Mouse (Mus musculus) natural killer cell, adult 2 months (primary cell): Measurements from ENCODE around the gene Exoc1.

Source experiments
- DNase-seq, 2 experiments: peaks; one replicate each; pipeline ENCODE4 v3.0.0; 2022; ENCODE audit warnings: low spot score in 2 of 2

Gene Exoc1

DNA sequence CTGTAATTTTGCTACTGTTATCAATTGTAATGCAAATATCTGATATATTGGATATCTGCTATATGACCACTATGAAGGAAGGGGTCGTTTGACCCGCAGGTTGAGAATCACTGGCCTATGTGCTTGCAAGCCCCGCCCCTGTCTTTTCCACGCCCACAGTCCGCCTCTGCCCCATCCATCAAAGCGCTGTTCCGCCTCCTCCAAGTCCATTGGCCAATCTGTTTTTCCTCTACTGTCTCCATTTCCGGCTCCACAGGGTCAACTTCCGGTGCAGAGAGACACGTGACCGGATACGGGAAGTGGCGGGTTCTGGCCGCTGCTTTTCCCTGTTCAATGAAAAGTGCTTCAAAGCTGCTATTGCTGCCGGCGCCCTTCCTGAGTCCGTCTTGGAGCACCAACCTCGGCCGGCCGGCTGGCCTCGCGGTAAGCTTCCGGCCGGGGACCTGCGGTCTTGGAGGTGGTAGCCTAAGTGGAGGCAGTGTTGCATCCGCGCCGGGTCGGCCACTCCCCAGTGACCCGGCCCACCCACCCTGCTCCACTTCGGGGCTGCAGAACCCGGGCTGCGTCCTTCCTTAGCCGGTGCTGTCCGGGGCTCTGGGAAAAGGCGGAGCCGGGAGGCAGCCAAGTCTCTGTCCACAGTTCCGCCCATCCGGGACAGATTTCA lies at the start of gene Exoc1:
Gene Exoc1 (plus strand): TSS at position 272 of the 664 bp plus-strand sequence.
- DNase-seq, result peak; percentile 93 to 94

DNA sequence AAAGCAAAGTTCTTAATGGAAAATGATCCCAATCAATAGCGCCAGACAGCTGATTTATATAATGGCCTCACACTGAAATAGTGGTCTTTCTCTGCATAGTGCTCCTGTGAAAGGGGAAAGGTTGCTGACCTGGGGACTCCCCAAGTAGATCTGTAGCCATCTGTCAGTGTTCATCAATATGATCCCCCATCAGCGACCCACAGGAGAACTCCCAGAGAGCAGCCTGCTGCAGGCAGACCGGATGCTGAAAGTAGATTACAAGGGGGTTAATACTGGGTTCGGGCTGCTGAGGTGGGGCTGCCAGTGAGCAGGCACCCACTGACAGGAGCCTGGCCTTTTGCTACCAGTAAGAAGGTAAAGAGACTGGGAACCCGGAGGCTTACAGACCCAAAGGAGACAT lies 45.3 kb upstream of the Exoc1 start, which contains the start of gene Gm7271:
Gene Gm7271 (plus strand): TSS at position 230 of the 400 bp plus-strand sequence.
- DNase-seq, result no peak

DNA sequence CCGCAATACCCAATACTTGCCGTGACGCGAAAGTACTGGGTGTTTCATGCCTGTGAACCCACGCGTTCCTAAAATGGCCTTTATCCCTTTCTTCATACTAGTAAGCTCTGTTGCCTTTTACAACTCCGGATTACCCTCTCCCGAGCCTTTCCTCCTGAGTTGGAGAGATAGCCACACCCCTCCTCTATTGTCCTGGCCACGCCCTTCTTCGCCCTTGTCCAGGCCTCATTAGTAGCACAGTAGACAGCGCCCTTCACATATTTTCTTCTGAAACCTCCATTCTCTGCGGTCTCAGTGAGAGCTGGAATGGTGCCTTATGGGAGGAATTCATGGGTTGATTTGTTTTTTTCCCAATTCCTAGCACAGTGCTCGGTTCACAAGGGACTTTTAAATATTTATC lies 34.0 kb upstream of the Exoc1 start:
- no peak for DNase-seq

DNA sequence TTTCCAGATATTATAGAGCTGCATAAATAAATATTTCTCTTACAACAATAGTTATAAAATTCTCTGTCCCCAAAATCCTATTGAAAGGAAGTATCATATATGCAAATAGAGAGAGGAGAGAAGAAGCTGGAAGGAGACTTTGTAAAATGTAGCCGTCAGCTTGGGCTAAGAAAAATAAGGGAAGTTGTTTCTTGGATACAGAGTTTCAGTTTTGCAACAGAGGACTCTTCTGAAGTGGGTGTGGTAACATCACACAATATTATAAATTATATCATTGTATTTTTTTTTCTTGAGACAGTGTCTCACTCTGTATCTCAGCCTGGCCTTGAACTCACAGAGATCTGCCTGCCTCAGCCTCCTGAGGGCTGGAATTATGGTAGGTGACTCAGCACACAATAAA lies 6.7 kb upstream of the Exoc1 start:
- DNase-seq, result no peak

DNA sequence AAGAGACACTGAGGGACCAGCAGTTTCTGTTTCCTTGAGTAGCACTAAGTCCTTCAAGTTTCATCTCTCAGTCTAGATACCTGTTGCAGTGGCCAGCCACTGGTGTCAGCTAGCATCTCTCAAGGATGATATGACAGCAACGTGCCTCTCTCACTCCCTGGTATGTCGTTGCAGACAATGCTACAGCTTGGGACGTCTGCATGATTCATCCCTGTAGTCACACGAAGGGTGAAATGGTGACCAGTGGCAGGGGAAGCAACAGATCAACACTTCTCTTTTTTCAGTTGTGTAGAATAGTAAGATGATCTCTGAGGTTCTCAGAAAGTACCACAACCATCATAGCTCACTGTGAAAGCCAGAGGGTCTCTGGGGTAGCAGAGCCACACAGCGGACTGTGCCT lies 4.5 kb upstream of the Exoc1 start:
- no peak for DNase-seq

DNA sequence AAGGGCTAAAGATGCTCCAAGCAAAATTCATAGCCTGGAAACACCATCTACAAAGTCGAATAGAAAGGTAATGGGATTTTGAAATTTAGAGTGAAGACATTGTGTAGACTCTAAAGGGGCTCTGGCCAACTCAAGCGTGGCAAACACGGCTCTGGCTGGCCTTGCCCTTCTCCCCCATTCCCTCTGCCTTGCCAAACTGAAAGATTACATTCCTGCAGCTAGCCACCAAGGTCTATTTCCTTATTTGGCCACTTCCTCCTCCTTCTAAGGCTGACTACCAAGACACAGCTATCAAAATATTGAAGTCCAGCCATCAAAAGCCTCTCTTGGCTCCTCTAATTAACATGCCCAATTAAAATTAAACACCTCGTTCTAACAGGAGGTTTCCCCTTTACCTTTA lies 4.0 kb upstream of the Exoc1 start:
- DNase-seq, result no peak

DNA sequence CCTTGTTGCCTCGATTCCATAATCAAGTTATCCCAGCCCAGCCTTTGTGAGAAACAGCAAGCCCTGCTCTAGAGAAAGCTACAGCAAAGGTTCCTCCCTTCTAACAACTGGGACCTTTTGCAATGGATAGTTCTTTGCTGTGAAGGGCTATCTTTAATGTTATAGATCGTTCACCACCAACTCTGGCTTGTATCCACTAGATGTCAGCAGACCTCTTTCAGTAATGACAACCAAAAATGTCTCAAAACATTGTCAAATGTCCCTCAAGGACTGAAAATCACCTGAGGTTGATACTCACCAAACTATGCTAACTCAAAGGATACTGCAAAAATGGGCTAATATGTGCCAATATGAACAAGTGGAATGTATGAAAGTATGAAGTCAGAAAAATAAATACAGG lies 3.3 kb upstream of the Exoc1 start:
- DNase-seq, result no peak

DNA sequence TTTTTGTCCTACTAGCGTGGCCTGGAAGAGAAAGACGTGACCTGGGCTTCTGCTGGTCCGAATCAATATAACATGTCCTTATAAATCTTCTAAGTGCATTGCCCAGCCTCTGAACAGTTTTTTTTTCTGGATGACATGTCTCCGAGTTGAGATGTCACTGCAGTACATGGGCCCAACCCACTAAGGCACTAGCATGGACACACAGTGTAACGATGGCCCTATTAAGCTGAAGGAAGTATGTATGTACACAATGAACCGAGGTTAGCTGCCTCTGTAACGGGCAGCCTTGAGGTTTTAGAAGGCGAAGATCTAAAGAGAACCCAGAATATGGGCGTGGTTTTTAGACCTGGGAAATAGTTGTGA lies 574 bp downstream of the Exoc1 start:
- no peak for DNase-seq

DNA sequence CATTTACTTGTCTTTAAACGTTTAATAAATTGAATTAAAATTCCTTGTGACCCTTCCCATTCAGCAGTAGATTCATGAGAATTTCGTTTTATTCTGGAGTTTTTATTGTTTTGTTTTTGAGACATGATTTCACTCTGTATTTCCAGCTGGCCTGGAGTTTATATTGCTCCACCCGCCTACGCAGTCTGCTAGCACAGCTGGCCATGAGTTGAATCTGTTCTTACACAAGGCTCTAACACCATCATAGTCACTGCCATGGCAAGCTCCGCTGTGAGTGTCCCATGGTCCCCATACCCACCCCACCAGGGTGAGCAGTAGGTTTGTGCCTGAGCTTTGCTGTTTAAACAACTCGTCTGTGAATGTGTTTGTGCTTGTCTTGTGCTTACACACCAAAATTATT lies 4.1 kb downstream of the Exoc1 start:
- DNase-seq, result no peak

DNA sequence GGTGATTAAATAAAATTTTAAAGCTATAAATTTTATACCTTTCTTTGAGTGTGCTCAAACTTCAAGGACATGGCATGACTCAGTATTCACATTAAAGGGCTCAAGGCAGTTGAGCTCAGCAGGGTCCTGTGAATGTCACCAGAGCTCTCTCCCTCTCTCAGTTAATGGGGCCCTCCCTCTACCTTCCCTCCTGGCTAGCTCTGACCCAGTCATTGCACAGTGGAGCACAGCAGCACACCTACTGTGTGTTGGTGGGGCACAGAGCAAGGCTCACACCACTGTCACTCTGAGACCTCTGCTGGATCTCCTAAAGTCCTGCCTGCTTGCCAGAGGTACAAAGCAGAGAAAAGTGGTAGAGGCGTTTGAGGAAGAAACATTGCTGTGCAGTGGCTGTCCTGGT lies 7.1 kb downstream of the Exoc1 start:
- no peak for DNase-seq

DNA sequence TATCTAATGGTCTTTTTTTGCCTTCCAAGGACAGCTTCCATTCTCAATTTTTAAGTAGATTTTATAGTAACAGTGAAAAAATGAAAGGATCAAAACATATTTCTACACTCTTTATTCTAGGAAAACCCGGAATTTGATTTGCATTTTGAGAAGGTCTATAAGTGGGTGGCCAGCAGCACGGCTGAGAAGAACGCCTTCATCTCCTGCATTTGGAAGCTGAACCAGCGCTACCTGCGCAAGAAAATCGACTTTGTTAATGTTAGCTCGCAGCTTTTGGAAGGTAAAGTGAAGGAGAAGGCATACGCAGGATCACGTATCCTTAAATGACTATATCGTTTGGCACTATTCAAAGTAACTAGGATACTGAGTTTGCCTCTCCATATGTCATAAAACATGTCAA lies 8.5 kb downstream of the Exoc1 start:
- no peak for DNase-seq

DNA sequence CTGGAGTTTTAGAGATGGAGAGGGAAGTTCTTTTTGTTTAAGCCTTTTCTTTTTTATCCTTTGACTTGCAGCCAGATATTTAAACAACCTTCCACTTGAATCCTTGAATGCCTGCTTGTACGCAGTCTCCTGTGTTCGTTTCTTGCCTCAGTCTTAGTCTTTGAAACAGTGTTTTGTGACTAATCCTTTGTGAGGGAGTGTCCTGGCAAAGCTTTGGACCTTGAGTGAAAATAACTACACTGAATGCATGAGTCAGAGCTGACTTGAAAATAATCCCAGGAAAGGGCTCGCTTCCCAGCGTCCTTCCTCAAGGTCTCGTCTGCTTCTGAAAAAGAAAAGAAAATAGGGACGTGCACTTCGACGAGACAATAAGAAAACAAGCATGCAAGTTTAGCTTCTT lies 11.1 kb downstream of the Exoc1 start:
- DNase-seq, result no peak

DNA sequence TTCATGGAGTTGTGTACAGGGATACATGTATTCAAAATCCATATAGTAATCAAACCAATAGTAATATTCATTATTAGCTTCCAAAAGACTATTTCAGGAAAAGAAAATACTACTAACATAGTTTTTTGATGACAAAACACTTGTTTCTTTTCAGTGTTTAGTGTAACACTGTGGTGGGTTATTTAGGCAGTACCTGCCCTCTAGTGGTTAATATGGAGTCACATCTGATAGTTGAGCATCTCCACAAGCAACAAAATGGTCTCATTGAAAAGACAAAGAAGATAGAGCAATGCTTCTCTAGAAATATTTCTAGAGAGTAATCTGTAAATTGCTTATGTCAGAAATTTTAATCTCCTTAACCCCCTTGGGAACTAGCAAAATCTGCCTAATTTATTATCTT lies 11.7 kb downstream of the Exoc1 start:
- DNase-seq, result no peak

DNA sequence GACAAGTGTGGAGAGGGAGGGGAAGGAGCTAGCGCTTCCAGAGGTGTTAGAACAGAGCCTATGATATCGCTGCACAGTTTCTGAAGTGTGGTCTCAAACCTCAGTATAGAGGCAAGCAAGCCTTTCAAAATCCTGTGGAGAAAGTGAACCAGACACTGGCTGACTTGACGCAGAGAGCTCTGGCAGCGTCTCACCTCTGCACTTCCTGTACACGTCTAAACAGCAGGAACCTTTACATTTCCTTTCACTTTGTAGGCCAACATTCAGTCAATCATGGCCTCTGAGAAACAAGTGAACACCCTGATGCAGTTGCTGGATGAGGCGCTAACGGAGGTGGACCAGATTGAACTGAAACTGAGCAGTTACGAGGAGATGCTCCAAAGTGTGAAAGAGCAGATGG lies 14.1 kb downstream of the Exoc1 start:
- no peak for DNase-seq

DNA sequence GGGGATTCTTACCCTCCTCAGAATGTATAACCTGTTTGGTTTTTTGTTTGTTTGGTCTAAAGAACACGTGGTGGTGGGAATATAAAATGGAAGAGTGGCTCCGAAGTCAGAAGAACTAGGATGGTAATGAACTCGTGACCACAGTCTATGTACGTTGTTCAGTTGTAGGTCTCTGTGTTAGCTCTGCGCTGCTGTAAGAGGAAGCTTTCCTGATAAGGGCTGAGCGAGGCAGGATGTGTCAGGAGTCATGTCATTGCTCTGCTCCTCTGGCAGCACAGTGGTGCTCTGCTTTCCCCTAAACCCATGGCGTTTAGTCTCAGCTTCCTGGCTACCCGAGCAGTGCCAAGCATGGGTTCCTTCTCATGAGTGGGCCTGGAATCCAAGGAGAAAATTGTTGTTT lies 21.3 kb downstream of the Exoc1 start:
- no peak for DNase-seq

DNA sequence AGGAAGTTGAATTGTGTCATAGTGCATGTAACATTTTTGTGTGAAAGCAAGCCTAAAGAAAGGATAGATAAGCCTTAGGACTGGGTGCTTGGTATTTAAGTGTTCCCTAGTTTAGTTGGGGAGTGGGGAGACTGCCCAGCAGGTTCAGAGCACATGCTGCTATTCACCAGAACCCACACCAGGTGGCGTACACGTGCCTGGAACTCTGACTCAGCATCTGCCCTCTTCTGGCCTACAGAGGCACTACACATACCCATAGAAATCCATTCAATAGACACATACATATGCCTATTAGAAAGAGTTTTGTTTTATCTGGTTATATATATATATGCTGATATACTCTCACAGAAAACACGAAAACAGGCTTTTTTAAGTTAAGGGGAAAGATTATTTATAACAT lies 36.2 kb downstream of the Exoc1 start:
- peak; percentile 66 to 78 for DNase-seq

DNA sequence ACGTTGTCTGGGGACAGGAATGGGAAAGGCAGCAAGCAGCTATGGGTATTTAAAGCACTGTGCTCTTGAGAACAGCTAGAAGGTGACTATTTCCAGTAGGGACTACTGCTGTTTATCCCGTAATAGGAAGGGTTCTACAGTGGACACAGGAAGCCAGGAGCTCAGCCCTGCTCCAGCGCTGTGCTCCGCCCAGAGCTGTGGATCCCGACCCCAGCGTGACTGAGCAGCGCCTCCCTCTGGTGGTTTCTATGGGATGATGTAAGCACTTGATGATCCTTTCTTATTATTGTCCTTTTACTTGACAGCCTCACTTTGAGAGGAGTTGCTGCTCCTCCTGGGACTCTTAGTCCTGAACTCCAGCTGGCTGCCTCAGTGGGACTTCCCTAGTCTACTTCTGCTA lies 45.1 kb downstream of the Exoc1 start:
- DNase-seq, result no peak

DNA sequence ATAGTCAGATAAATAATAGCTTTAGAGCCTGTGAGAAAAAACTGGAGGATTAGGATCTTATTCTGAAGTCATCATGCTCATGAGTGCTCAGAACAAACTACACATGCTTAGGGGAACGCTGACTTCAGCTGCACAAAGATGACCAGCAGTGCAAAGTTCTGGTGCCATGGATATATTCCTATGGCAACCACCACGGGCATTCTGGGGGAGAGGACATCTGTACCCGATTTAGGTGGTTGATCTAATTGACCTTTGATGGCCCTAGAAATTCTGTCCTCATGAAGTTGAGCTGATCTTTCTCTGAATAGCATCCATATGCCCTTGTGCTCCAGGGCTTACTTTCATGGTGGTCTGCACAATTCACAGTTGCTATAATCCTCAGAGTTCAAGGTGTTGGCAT lies 47.9 kb downstream of the Exoc1 start:
- DNase-seq, result no peak

DNA sequence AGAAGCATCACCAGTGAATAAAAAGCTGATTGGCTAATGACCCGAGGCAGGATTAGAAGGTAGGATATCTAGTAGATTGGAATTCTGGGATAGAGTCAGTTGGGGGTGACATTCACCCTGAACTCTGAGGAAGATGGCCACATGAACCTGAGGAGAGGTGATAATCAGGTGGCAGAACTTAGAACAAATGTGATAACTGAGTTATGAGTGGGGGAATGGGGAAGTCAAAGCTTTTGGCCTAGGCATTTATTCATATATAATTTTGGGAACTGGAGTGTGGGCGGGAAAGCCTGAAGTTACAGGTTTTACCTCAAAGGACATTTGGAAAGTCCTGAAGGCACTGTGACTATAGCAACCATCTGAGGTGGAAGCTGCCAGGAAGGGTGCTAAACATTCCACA lies 56.3 kb downstream of the Exoc1 start:
- no peak for DNase-seq

DNA sequence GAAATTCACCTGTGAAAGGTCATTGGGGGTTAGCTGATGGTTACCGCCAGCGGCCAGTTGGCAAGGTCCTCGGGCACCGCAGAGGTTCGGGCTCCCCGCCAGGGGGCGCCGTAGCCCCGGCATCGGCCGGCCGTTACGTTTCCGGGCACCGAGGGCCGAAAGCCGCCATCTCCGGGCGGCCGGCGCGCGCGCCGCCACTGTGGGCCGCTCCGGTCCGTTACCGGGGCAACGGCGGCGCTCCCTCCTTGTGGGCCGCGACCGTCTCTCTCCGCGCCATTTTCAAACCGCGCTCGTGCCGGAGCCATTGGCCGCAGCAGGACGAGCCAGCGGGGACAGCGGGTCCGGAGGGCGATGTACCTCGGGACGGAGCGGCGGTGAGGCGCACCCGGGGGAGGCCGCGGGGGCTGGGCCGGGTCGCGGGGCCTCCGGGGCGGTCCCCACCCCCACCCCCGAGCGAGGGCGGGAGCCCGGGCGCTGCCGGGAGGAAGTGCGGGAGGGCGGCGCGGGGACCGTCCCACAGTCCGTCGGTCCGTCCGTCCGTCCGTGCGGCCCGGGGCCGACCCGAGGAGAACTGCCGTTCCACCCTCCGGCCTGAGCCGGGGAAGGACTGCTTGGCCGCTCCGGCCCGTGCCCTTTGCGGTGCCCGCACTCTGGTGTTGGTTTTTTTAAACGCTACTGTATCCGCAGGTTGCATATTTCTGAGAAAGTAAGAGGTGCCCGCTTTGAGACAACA lies 59.6 kb downstream of the Exoc1 start, which contains the start of gene Cep135:
Gene Cep135 (plus strand): TSS at position 148 of the 733 bp plus-strand sequence.
- DNase-seq, result peak; percentile 81 to 84

DNA sequence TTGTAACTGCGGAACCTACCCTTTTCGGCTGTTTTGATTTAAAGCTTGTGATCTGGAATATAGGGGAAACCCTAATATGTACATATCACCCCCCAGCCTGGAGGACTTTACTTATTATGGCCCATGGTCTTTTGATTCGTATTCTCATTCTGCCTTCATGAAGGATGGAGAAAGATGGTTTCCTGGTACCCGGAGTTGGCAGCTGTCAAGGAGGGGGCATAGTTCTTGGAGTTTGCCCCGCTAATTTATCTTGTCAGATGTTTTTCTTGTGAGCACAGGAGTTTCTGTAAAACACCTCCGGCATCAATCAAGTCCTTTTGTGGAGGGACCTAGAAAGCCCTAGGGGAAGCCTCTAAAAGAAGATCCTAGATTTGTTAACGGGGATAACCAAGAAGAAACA lies 60.2 kb downstream of the Exoc1 start:
- DNase-seq, result no peak

DNA sequence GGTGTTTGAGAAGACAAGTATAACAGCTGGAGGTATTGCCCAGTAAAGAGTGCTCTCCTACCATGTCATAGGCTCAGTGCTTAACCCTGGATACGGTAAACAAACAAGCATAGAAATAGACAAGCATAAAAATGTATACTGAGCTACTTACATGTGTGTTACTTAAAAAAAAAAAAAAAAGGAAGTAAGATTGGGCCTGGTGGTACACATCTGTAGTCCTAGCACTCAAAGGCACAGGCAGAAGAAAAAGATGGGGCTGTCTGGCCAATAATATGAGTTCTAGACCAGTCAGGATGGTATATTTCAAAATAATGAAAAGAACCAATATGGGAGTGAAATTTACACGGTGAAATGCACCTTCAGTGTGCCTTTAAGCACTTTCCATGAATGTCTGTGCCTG lies 60.9 kb downstream of the Exoc1 start:
- DNase-seq, result no peak

DNA sequence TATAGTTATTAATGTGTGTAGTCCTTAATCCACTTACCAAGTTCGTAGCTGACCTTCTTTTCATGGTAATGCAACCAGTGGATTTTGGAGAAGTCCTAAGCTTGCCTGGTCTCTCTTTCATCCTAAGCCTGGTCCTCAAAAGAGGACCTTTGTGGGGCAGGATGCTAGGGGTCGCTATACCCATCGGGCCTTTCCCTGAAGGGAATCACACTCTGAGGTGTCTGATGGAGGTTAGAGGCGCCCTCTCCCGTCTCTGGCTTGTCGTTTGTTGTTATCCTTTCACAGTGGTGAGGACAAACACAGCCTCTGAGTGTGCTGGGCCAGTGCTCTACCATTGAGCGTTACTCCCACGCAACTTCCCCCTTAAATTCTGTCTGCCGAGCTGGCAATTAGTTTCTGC lies 62.8 kb downstream of the Exoc1 start:
- DNase-seq, result no peak
